Mouse (Mus musculus): ENCODE results near the gene Zcchc2.

DNA sequence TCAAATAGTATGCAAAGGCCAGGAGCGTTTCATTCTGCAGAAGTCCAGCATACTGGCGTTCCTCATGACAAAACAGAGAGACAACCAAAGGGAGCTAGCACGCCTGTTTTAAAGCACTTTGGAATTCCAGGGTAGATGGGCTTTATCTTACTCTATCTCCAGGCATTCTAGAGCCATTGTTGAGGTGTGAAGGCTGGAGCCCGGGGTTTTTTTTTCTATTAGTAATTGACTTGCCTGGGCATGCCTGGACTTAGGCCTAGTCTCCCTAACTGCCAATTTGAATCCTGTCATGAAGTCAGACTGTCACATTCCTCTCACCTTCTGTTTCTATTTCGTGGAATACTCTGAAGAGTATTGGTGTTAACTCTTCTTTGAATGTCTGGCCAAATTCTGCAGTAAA lies 68.1 kb downstream of the Zcchc2 start:
- TF ChIP-seq GATA1 (IDR thresholded peaks at IDR 0.05; ENCODE audit: borderline replicate concordance, low read length), result no peak
- TF ChIP-seq FLI1 (IDR thresholded peaks at IDR 0.05; ENCODE audit: low read length), result no peak

All from megakaryocyte, embryonic 14.5 days (primary cell).